Mouse (Mus musculus): ENCODE measurements around the gene Fam129a.
A peak's percentile ranks its signal among the peaks of the same experiment; 100 is the strongest.

Fam129a gene

GRCm38 (mm10) chr1:151570981-151571837, at the start of gene Fam129a:
Fam129a (plus strand) TSS chr1:151571186.
- no peak for DNase-seq

GRCm38 (mm10) chr1:151526701-151527100, 44.3 kb upstream of the Fam129a start:
- peak; percentile 69 for DNase-seq

GRCm38 (mm10) chr1:151543796-151544477, 27.0 kb upstream of the Fam129a start:
- DNase-seq: no peak

- DNase-seq: no peak
Observed at GRCm38 (mm10) chr1:151544581-151544980, 26.4 kb upstream of the Fam129a start.

- DNase-seq: no peak
Observed at GRCm38 (mm10) chr1:151545571-151545970, 25.4 kb upstream of the Fam129a start.

GRCm38 (mm10) chr1:151548896-151549610, 21.9 kb upstream of the Fam129a start:
- no peak for DNase-seq

- no peak for DNase-seq
Observed at GRCm38 (mm10) chr1:151549794-151550193, 21.2 kb upstream of the Fam129a start.

- no peak for DNase-seq
Observed at GRCm38 (mm10) chr1:151550587-151551479, 20.2 kb upstream of the Fam129a start.

- no peak for DNase-seq
Observed at GRCm38 (mm10) chr1:151560536-151560935, 10.4 kb upstream of the Fam129a start.

GRCm38 (mm10) chr1:151563401-151563800, 7.6 kb upstream of the Fam129a start:
- no peak for DNase-seq

GRCm38 (mm10) chr1:151563893-151564292, 7.1 kb upstream of the Fam129a start:
- no peak for DNase-seq

- DNase-seq: peak; percentile 48
Observed at GRCm38 (mm10) chr1:151564377-151564776, 6.6 kb upstream of the Fam129a start.

- DNase-seq: no peak
Observed at GRCm38 (mm10) chr1:151568682-151569081, 2.3 kb upstream of the Fam129a start.

GRCm38 (mm10) chr1:151571838-151572578, 1.0 kb downstream of the Fam129a start:
- DNase-seq: no peak

GRCm38 (mm10) chr1:151572601-151573320, 1.8 kb downstream of the Fam129a start:
- no peak for DNase-seq

- DNase-seq: no peak
Observed at GRCm38 (mm10) chr1:151580200-151580982, 9.4 kb downstream of the Fam129a start.

- DNase-seq: peak; percentile 17
Observed at GRCm38 (mm10) chr1:151581454-151581853, 10.5 kb downstream of the Fam129a start.

GRCm38 (mm10) chr1:151581977-151582376, 11.0 kb downstream of the Fam129a start:
- DNase-seq: no peak

GRCm38 (mm10) chr1:151583457-151584181, 12.6 kb downstream of the Fam129a start:
- no peak for DNase-seq

GRCm38 (mm10) chr1:151584182-151584471, 13.1 kb downstream of the Fam129a start:
- DNase-seq: no peak
